Mouse (Mus musculus): ENCODE results near the gene Fam184b. TPM values are rescaled to one million over a fixed set of nuclear protein-coding genes. Genes with fewer than 3 reads are reported as not detected.

The Fam184b gene
- polyA plus RNA-seq, 1 experiment from 2014 or later, result 9.6 TPM

- Histone ChIP-seq H3K27ac (ENCODE audit: low read depth, low read length) (no peak overlapping the region), H3K4me2 (ENCODE audit: low read depth, low read length) (no peak overlapping the region), H3K27me3 (ENCODE audit: control insufficient read depth, insufficient read depth, low read length) (no peaks in the 10 kb centered on the region), H3K4me1 (ENCODE audit: control insufficient read depth, insufficient read depth, low read length) (no peaks in the 10 kb centered on the region), H3K9me3 (ENCODE audit: control insufficient read depth, low read length) (no peaks in the 10 kb centered on the region), H3K4me3 (ENCODE audit: low read depth, low read length) (no peak overlapping the region), H3K36me3 (ENCODE audit: control insufficient read depth, insufficient read depth, low read length) (peaks cover 5% of the 10 kb centered on the region; the same call in 1 of the 2 replicates), H3K9ac (replicated peaks; ENCODE audit: low read depth, low read length) (no peak overlapping the region)
- peak; percentile 83 for ATAC-seq (ENCODE audit: low read depth)
- WGBS, result 5% methylated on average over 16 of the region's 17 CpGs
Observed at GRCm38 (mm10) chr5:45534319-45535098, 104.9 kb downstream of the Fam184b start.

DNA sequence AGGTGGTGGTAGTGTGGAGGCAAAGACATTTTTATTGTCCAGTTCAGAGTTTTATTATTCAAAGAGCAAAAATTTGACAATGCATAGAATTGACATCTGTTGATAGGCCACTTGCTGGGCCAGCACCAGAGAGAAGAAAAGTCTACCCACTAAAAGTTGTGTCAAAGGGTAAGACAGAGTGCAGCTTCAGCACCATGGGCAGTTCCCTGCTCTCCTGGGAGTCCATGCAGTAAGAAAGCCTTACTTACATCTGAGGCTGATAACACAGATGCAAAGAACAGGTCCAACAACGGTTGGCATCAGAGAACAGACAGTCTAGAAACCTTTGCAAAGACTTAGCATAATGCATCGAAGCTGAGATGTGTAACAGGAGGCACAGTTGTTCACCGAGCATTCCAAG lies 109.7 kb downstream of the Fam184b start:
- Histone ChIP-seq H3K9me3 (ENCODE audit: control insufficient read depth, low read length) (no peaks in the 10 kb centered on the region), H3K4me2 (ENCODE audit: low read depth, low read length) (no peak overlapping the region), H3K9ac (replicated peaks; ENCODE audit: low read depth, low read length) (no peak overlapping the region), H3K4me1 (ENCODE audit: control insufficient read depth, insufficient read depth, low read length) (no peaks in the 10 kb centered on the region), H3K27ac (ENCODE audit: low read depth, low read length) (no peak overlapping the region), H3K36me3 (ENCODE audit: control insufficient read depth, insufficient read depth, low read length) (peaks cover 23% of the 10 kb centered on the region), H3K4me3 (ENCODE audit: low read depth, low read length) (no peak overlapping the region), H3K27me3 (ENCODE audit: control insufficient read depth, insufficient read depth, low read length) (no peaks in the 10 kb centered on the region)
- no peak for ATAC-seq (ENCODE audit: low read depth)
- WGBS, result 96% methylated on average over 3 of the region's 3 CpGs

GRCm38 (mm10) chr5:45526338-45526737 lies 113.1 kb downstream of the Fam184b start:
- Histone ChIP-seq H3K9ac (replicated peaks; ENCODE audit: low read depth, low read length) (no peak overlapping the region), H3K4me2 (ENCODE audit: low read depth, low read length) (no peak overlapping the region), H3K9me3 (ENCODE audit: control insufficient read depth, low read length) (no peaks in the 10 kb centered on the region), H3K4me1 (ENCODE audit: control insufficient read depth, insufficient read depth, low read length) (peaks cover 5% of the 10 kb centered on the region), H3K27ac (ENCODE audit: low read depth, low read length) (no peak overlapping the region), H3K36me3 (ENCODE audit: control insufficient read depth, insufficient read depth, low read length) (peaks cover 23% of the 10 kb centered on the region), H3K27me3 (ENCODE audit: control insufficient read depth, insufficient read depth, low read length) (no peaks in the 10 kb centered on the region), H3K4me3 (ENCODE audit: low read depth, low read length) (no peak overlapping the region)
- ATAC-seq (ENCODE audit: low read depth), result no peak
- WGBS, result 89% methylated on average over 4 of the region's 4 CpGs

DNA sequence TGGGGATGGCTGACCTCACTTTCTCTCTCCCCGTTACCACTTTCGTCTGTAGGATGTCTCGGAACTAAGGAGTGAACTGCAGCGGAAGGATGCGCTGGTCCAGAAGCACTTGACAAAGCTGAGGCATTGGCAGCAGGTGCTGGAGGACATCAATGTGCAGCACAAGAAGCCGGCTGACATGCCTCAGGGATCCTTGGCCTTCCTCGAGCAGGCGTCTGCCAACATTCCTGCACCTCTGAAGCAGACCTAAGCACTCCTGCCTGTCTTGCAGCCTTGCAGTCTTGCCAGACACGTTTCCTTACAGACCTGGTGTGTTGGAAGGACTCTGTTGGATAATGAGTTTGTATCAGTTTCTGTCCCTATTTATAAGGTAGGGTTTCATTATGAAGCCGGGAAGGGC lies 114.3 kb downstream of the Fam184b start:
- peaks cover 10% of the 10 kb centered on the region for H3K4me1 ChIP-seq (ENCODE audit: control insufficient read depth, insufficient read depth, low read length)
- H3K27me3 ChIP-seq (ENCODE audit: control insufficient read depth, insufficient read depth, low read length), result no peaks in the 10 kb centered on the region
- H3K9ac ChIP-seq (replicated peaks; ENCODE audit: low read depth, low read length), result no peak overlapping the region
- no peak overlapping the region for H3K27ac ChIP-seq (ENCODE audit: low read depth, low read length)
- H3K4me2 ChIP-seq (ENCODE audit: low read depth, low read length), result no peak overlapping the region
- ATAC-seq (ENCODE audit: low read depth), result no peak
- H3K9me3 ChIP-seq (ENCODE audit: control insufficient read depth, low read length), result no peaks in the 10 kb centered on the region
- H3K4me3 ChIP-seq (ENCODE audit: low read depth, low read length), result no peak overlapping the region
- peaks cover 23% of the 10 kb centered on the region for H3K36me3 ChIP-seq (ENCODE audit: control insufficient read depth, insufficient read depth, low read length)
- 92% methylated on average over 10 of the region's 10 CpGs for WGBS

GRCm38 (mm10) chr5:45521601-45522000 lies 117.8 kb downstream of the Fam184b start:
- H3K27ac ChIP-seq (ENCODE audit: low read depth, low read length), result no peak overlapping the region
- peaks cover 12% of the 10 kb centered on the region for H3K36me3 ChIP-seq (ENCODE audit: control insufficient read depth, insufficient read depth, low read length)
- H3K9ac ChIP-seq (replicated peaks; ENCODE audit: low read depth, low read length), result no peak overlapping the region
- H3K4me1 ChIP-seq (ENCODE audit: control insufficient read depth, insufficient read depth, low read length), result peaks cover 10% of the 10 kb centered on the region
- no peak for ATAC-seq (ENCODE audit: low read depth)
- H3K9me3 ChIP-seq (ENCODE audit: control insufficient read depth, low read length), result no peaks in the 10 kb centered on the region
- WGBS, result 89% methylated on average over 6 of the region's 6 CpGs
- peak overlapping the region; percentile 82 for H3K4me2 ChIP-seq (ENCODE audit: low read depth, low read length)
- no peak overlapping the region for H3K4me3 ChIP-seq (ENCODE audit: low read depth, low read length)
- no peaks in the 10 kb centered on the region for H3K27me3 ChIP-seq (ENCODE audit: control insufficient read depth, insufficient read depth, low read length)

- H3K4me3 ChIP-seq (ENCODE audit: low read depth, low read length), result peak overlapping the region; percentile 98
- H3K9ac ChIP-seq (replicated peaks; ENCODE audit: low read depth, low read length), result peak overlapping the region; percentile 92
- H3K27me3 ChIP-seq (ENCODE audit: control insufficient read depth, insufficient read depth, low read length), result no peaks in the 10 kb centered on the region
- H3K4me1 ChIP-seq (ENCODE audit: control insufficient read depth, insufficient read depth, low read length), result peaks cover 10% of the 10 kb centered on the region
- no peak for ATAC-seq (ENCODE audit: low read depth)
- peaks cover 10% of the 10 kb centered on the region for H3K36me3 ChIP-seq (ENCODE audit: control insufficient read depth, insufficient read depth, low read length)
- peak overlapping the region; percentile 82 for H3K4me2 ChIP-seq (ENCODE audit: low read depth, low read length)
- WGBS, result 1% methylated on average over 5 of the region's 5 CpGs
- H3K27ac ChIP-seq (ENCODE audit: low read depth, low read length), result no peak overlapping the region
- no peaks in the 10 kb centered on the region for H3K9me3 ChIP-seq (ENCODE audit: control insufficient read depth, low read length)
Observed at GRCm38 (mm10) chr5:45520809-45521110, 118.7 kb downstream of the Fam184b start.

GRCm38 (mm10) chr5:45519960-45520808 lies 119.2 kb downstream of the Fam184b start, which contains the start of gene Med28:
Gene Med28, plus strand, starts transcription at chr5:45520229.
- H3K27me3 ChIP-seq (ENCODE audit: control insufficient read depth, insufficient read depth, low read length), result no peaks in the 10 kb centered on the region
- peaks cover 5% of the 10 kb centered on the region for H3K36me3 ChIP-seq (ENCODE audit: control insufficient read depth, insufficient read depth, low read length)
- peaks cover 10% of the 10 kb centered on the region for H3K4me1 ChIP-seq (ENCODE audit: control insufficient read depth, insufficient read depth, low read length)
- WGBS, result 2% methylated on average over 56 of the region's 56 CpGs
- H3K4me3 ChIP-seq (ENCODE audit: low read depth, low read length), result peak within 1 kb of the TSS; percentile 98
- peak; percentile 97 for ATAC-seq (ENCODE audit: low read depth)
- no peaks in the 10 kb centered on the region for H3K9me3 ChIP-seq (ENCODE audit: control insufficient read depth, low read length)
- H3K27ac ChIP-seq (ENCODE audit: low read depth, low read length), result peak within 1 kb of the TSS; percentile 78
- peak within 1 kb of the TSS; percentile 82 for H3K4me2 ChIP-seq (ENCODE audit: low read depth, low read length)
- H3K9ac ChIP-seq (replicated peaks; ENCODE audit: low read depth, low read length), result peak within 1 kb of the TSS; percentile 92

DNA sequence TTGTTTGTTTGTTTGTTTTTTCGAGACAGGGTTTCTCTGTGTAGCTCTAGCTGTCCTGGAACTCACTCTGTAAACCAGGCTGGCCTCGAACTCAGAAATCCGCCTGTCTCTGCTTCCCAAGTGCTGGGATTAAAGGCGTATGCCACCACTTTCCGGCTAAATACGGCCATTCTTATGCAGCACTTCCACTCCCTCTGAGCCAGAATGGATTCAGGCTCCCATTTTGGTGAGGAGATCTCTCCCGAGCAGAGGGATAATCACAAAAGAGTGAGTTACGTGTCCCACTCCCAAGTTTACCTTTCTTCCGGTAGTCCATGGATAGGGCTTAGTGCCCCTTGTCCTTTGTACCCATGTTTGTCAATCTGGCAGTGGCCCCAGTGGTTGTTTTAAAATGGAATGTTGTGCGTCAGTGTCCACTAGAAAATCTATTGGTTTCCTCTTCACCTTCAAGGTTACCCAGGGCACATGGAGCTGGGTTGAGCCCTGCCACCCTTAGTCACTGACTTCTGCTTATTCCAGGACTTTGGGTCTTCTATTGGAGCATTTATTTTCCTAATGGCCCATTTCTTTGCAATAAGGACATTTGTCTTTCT lies 124.2 kb downstream of the Fam184b start:
- H3K4me1 ChIP-seq (ENCODE audit: control insufficient read depth, insufficient read depth, low read length), result no peaks in the 10 kb centered on the region
- H3K27me3 ChIP-seq (ENCODE audit: control insufficient read depth, insufficient read depth, low read length), result no peaks in the 10 kb centered on the region
- no peak overlapping the region for H3K9ac ChIP-seq (replicated peaks; ENCODE audit: low read depth, low read length)
- H3K27ac ChIP-seq (ENCODE audit: low read depth, low read length), result no peak overlapping the region
- H3K9me3 ChIP-seq (ENCODE audit: control insufficient read depth, low read length), result no peaks in the 10 kb centered on the region
- no peaks in the 10 kb centered on the region; the same call in 1 of the 2 replicates for H3K36me3 ChIP-seq (ENCODE audit: control insufficient read depth, insufficient read depth, low read length)
- H3K4me3 ChIP-seq (ENCODE audit: low read depth, low read length), result no peak overlapping the region
- ATAC-seq (ENCODE audit: low read depth), result no peak
- 97% methylated on average over 10 of the region's 10 CpGs for WGBS
- H3K4me2 ChIP-seq (ENCODE audit: low read depth, low read length), result no peak overlapping the region

DNA sequence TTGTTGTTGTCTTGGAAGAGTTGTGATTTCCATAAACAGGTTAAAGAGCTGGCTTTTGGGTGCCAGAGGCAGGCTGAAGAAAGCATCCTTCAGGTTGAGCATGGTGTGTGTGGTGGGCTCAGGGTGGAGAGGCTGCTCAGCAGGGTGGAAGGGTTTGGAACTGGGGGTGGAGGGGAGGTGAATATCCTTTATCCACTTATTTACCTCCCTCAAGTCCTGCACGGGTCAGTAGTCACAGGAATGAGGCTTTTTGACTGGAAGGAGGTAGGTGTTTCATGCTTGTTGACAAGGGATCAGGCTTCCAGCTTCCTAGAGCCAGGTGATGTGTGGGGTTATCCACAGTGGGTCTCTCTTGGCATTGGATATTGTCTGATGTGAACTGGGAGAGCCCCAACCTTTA lies 124.8 kb downstream of the Fam184b start:
- H3K9ac ChIP-seq (replicated peaks; ENCODE audit: low read depth, low read length), result no peak overlapping the region
- no peaks in the 10 kb centered on the region for H3K9me3 ChIP-seq (ENCODE audit: control insufficient read depth, low read length)
- H3K4me3 ChIP-seq (ENCODE audit: low read depth, low read length), result no peak overlapping the region
- H3K4me1 ChIP-seq (ENCODE audit: control insufficient read depth, insufficient read depth, low read length), result no peaks in the 10 kb centered on the region
- no peaks in the 10 kb centered on the region; the same call in 1 of the 2 replicates for H3K36me3 ChIP-seq (ENCODE audit: control insufficient read depth, insufficient read depth, low read length)
- no peak for ATAC-seq (ENCODE audit: low read depth)
- no peaks in the 10 kb centered on the region for H3K27me3 ChIP-seq (ENCODE audit: control insufficient read depth, insufficient read depth, low read length)
- no peak overlapping the region for H3K27ac ChIP-seq (ENCODE audit: low read depth, low read length)
- 88% methylated on average over 1 of the region's 1 CpGs for WGBS
- no peak overlapping the region for H3K4me2 ChIP-seq (ENCODE audit: low read depth, low read length)

Measured in neural tube, embryonic 14.5 days (tissue).